Mouse (Mus musculus): ENCODE measurements around the gene Arr3. TPM values are rescaled to one million over a fixed set of nuclear protein-coding genes. Genes with fewer than 3 reads are reported as not detected.

The Arr3 gene
- polyA plus RNA-seq (2015; fragmentation: Nextera tagmentation; extraction: Ambion mirVana), result not detected in 2 replicates

- Histone ChIP-seq H3K27me3 (peaks cover 8% of the 10 kb centered on the region; the same call in 1 of the 2 replicates), H3K9ac (no peak within 1 kb of the TSS), H3K4me3 (replicated peaks) (no peak within 1 kb of the TSS), H3K36me3 (no peaks in the 10 kb centered on the region), H3K27ac (no peak within 1 kb of the TSS), H3K4me1 (replicated peaks) (no peaks in the 10 kb centered on the region), H3K4me2 (no peak within 1 kb of the TSS), H3K9me3 (replicated peaks) (no peaks in the 10 kb centered on the region)
- DNase-seq (no peak), ATAC-seq (ENCODE audit: low read depth) (no peak)
- 65% methylated on average over 1 of the region's 1 CpGs for WGBS (ENCODE audit: insufficient replicate concordance)
These were observed at the start of gene Arr3 for GRCm38 (mm10) chrX:100605314-100605713. Gene Arr3 (plus strand): TSS chrX:100605497.

GRCm38 (mm10) chrX:100556026-100556425, 49.3 kb upstream of the Arr3 start:
- no peaks in the 10 kb centered on the region for H3K36me3 ChIP-seq
- DNase-seq (no peak), ATAC-seq (ENCODE audit: low read depth) (no peak)
- no peak overlapping the region for H3K4me2 ChIP-seq
- H3K4me1 ChIP-seq (replicated peaks), result no peaks in the 10 kb centered on the region
- H3K9me3 ChIP-seq (replicated peaks), result no peaks in the 10 kb centered on the region
- 61% methylated on average over 3 of the region's 3 CpGs for WGBS (ENCODE audit: insufficient replicate concordance)
- no peak overlapping the region for H3K9ac ChIP-seq
- no peak overlapping the region for H3K4me3 ChIP-seq (replicated peaks)
- no peaks in the 10 kb centered on the region for H3K27me3 ChIP-seq
- H3K27ac ChIP-seq, result no peak overlapping the region

GRCm38 (mm10) chrX:100565696-100566095, 39.6 kb upstream of the Arr3 start:
- no peaks in the 10 kb centered on the region for H3K36me3 ChIP-seq
- no peak overlapping the region for H3K27ac ChIP-seq
- ATAC-seq (ENCODE audit: low read depth), result no peak
- no peaks in the 10 kb centered on the region for H3K9me3 ChIP-seq (replicated peaks)
- no peaks in the 10 kb centered on the region for H3K4me1 ChIP-seq (replicated peaks)
- H3K9ac ChIP-seq, result no peak overlapping the region
- no peak overlapping the region for H3K4me2 ChIP-seq
- DNase-seq, result no peak
- no peaks in the 10 kb centered on the region for H3K27me3 ChIP-seq
- no peak overlapping the region for H3K4me3 ChIP-seq (replicated peaks)
- WGBS (ENCODE audit: insufficient replicate concordance), result 64% methylated on average over 3 of the region's 3 CpGs

- H3K36me3 ChIP-seq, result no peaks in the 10 kb centered on the region
- ATAC-seq (ENCODE audit: low read depth) (no peak), DNase-seq (no peak)
- H3K27me3 ChIP-seq, result peaks cover 2% of the 10 kb centered on the region; the same call in 1 of the 2 replicates
- 60% methylated on average over 1 of the region's 1 CpGs for WGBS (ENCODE audit: insufficient replicate concordance)
- H3K9me3 ChIP-seq (replicated peaks), result no peaks in the 10 kb centered on the region
- no peak within 1 kb of the TSS for H3K27ac ChIP-seq
- H3K9ac ChIP-seq, result no peak within 1 kb of the TSS
- no peaks in the 10 kb centered on the region for H3K4me1 ChIP-seq (replicated peaks)
- H3K4me2 ChIP-seq, result no peak within 1 kb of the TSS
- H3K4me3 ChIP-seq (replicated peaks), result no peak within 1 kb of the TSS
These were observed 33.3 kb upstream of the Arr3 start, which contains the start of gene Awat1 for GRCm38 (mm10) chrX:100571951-100572350. Gene Awat1 (plus strand): TSS chrX:100572251.

- ATAC-seq (ENCODE audit: low read depth), result peak; percentile 48; the same call in 1 of the 2 replicates
- Histone ChIP-seq H3K4me1 (replicated peaks) (no peaks in the 10 kb centered on the region), H3K27ac (no peak within 1 kb of the TSS), H3K4me3 (replicated peaks) (no peak within 1 kb of the TSS), H3K9me3 (replicated peaks) (no peaks in the 10 kb centered on the region), H3K27me3 (peaks cover 3% of the 10 kb centered on the region; the same call in 1 of the 2 replicates), H3K36me3 (no peaks in the 10 kb centered on the region), H3K9ac (no peak within 1 kb of the TSS), H3K4me2 (no peak within 1 kb of the TSS)
- WGBS (ENCODE audit: insufficient replicate concordance), result 50% methylated on average over 4 of the region's 4 CpGs
- DNase-seq, result no peak
These were observed 10.5 kb upstream of the Arr3 start, which contains the start of gene P2ry4 for GRCm38 (mm10) chrX:100594791-100595190. Gene P2ry4 (minus strand): TSS chrX:100594869.

GRCm38 (mm10) chrX:100597439-100597838, 7.9 kb upstream of the Arr3 start:
- DNase-seq, result no peak

GRCm38 (mm10) chrX:100599755-100600154, 5.5 kb upstream of the Arr3 start:
- no peaks in the 10 kb centered on the region for H3K36me3 ChIP-seq
- H3K27ac ChIP-seq, result no peak overlapping the region
- H3K27me3 ChIP-seq, result peaks cover 8% of the 10 kb centered on the region; the same call in 1 of the 2 replicates
- WGBS (ENCODE audit: insufficient replicate concordance), result 56% methylated on average over 4 of the region's 4 CpGs
- H3K9ac ChIP-seq, result no peak overlapping the region
- DNase-seq, result no peak
- H3K4me2 ChIP-seq, result no peak overlapping the region
- no peak for ATAC-seq (ENCODE audit: low read depth)
- no peak overlapping the region for H3K4me3 ChIP-seq (replicated peaks)
- no peaks in the 10 kb centered on the region for H3K9me3 ChIP-seq (replicated peaks)
- H3K4me1 ChIP-seq (replicated peaks), result no peaks in the 10 kb centered on the region

More at GRCm38 (mm10) chrX:100597439-100597838, 7.9 kb upstream of the Arr3 start:
- H3K9me3 ChIP-seq (replicated peaks), result no peaks in the 10 kb centered on the region
- no peak overlapping the region for H3K27ac ChIP-seq
- H3K4me3 ChIP-seq (replicated peaks), result no peak overlapping the region
- no peak overlapping the region for H3K9ac ChIP-seq
- ATAC-seq (ENCODE audit: low read depth), result no peak
- no peaks in the 10 kb centered on the region for H3K4me1 ChIP-seq (replicated peaks)
- no peak overlapping the region for H3K4me2 ChIP-seq
- WGBS (ENCODE audit: insufficient replicate concordance), result 29% methylated on average over 5 of the region's 5 CpGs
- H3K36me3 ChIP-seq, result no peaks in the 10 kb centered on the region
- peaks cover 2% of the 10 kb centered on the region; the same call in 1 of the 2 replicates for H3K27me3 ChIP-seq

GRCm38 (mm10) chrX:100618488-100618887, 13.2 kb downstream of the Arr3 start:
- Histone ChIP-seq H3K27me3 (peaks cover 6% of the 10 kb centered on the region; the same call in 1 of the 2 replicates), H3K9me3 (replicated peaks) (no peaks in the 10 kb centered on the region), H3K4me3 (replicated peaks) (no peak overlapping the region), H3K27ac (no peak overlapping the region), H3K4me2 (no peak overlapping the region), H3K4me1 (replicated peaks) (peaks cover 3% of the 10 kb centered on the region; the same call in 1 of the 2 replicates), H3K9ac (no peak overlapping the region), H3K36me3 (peaks cover 13% of the 10 kb centered on the region)
- ATAC-seq (ENCODE audit: low read depth), result no peak
- 55% methylated on average over 3 of the region's 3 CpGs for WGBS (ENCODE audit: insufficient replicate concordance)
- no peak for DNase-seq

GRCm38 (mm10) chrX:100621366-100621765, 16.1 kb downstream of the Arr3 start:
- Histone ChIP-seq H3K36me3 (peaks cover 16% of the 10 kb centered on the region), H3K27ac (no peak overlapping the region), H3K9ac (no peak overlapping the region), H3K4me3 (replicated peaks) (no peak overlapping the region), H3K9me3 (replicated peaks) (no peaks in the 10 kb centered on the region), H3K4me2 (no peak overlapping the region), H3K4me1 (replicated peaks) (peaks cover 16% of the 10 kb centered on the region), H3K27me3 (peaks cover 4% of the 10 kb centered on the region; the same call in 1 of the 2 replicates)
- no peak for ATAC-seq (ENCODE audit: low read depth)
- DNase-seq, result no peak
- 62% methylated on average over 2 of the region's 2 CpGs for WGBS (ENCODE audit: insufficient replicate concordance)

GRCm38 (mm10) chrX:100624242-100624641, 18.9 kb downstream of the Arr3 start:
- Histone ChIP-seq H3K27me3 (no peaks in the 10 kb centered on the region), H3K27ac (peak overlapping the region; percentile 80), H3K9me3 (replicated peaks) (no peaks in the 10 kb centered on the region), H3K36me3 (peaks cover 25% of the 10 kb centered on the region), H3K4me3 (replicated peaks) (peak overlapping the region; percentile 78), H3K4me2 (peak overlapping the region; percentile 69), H3K4me1 (replicated peaks) (peaks cover 29% of the 10 kb centered on the region), H3K9ac (peak overlapping the region; percentile 72)
- 42% methylated on average over 4 of the region's 4 CpGs for WGBS (ENCODE audit: insufficient replicate concordance)
- ATAC-seq (ENCODE audit: low read depth) (peak; percentile 32), DNase-seq (peak; percentile 14)

GRCm38 (mm10) chrX:100625146-100625545, 19.8 kb downstream of the Arr3 start:
- no peaks in the 10 kb centered on the region for H3K9me3 ChIP-seq (replicated peaks)
- peak overlapping the region; percentile 69 for H3K4me2 ChIP-seq
- peak overlapping the region; percentile 72 for H3K9ac ChIP-seq
- DNase-seq, result no peak
- 18% methylated on average over 7 of the region's 7 CpGs for WGBS (ENCODE audit: insufficient replicate concordance)
- H3K27me3 ChIP-seq, result no peaks in the 10 kb centered on the region
- H3K27ac ChIP-seq, result peak overlapping the region; percentile 80
- no peak for ATAC-seq (ENCODE audit: low read depth)
- H3K4me3 ChIP-seq (replicated peaks), result peak overlapping the region; percentile 78
- peaks cover 29% of the 10 kb centered on the region for H3K4me1 ChIP-seq (replicated peaks)
- peaks cover 29% of the 10 kb centered on the region for H3K36me3 ChIP-seq

- no peaks in the 10 kb centered on the region for H3K9me3 ChIP-seq (replicated peaks)
- 16% methylated on average over 3 of the region's 3 CpGs for WGBS (ENCODE audit: insufficient replicate concordance)
- no peaks in the 10 kb centered on the region for H3K27me3 ChIP-seq
- peak within 1 kb of the TSS; percentile 69 for H3K4me2 ChIP-seq
- peak within 1 kb of the TSS; percentile 78 for H3K4me3 ChIP-seq (replicated peaks)
- H3K9ac ChIP-seq, result peak within 1 kb of the TSS; percentile 92
- ATAC-seq (ENCODE audit: low read depth) (no peak), DNase-seq (no peak)
- H3K36me3 ChIP-seq, result peaks cover 29% of the 10 kb centered on the region
- peak within 1 kb of the TSS; percentile 88 for H3K27ac ChIP-seq
- H3K4me1 ChIP-seq (replicated peaks), result peaks cover 29% of the 10 kb centered on the region
These were observed 20.2 kb downstream of the Arr3 start, which contains the start of gene Kif4 for GRCm38 (mm10) chrX:100625546-100625801. Gene Kif4 (plus strand): TSS chrX:100625737.
